Mouse (Mus musculus) frontal cortex, adult 2 months (tissue): ENCODE data around the gene Trpv2. TPM values are rescaled to one million over a fixed set of nuclear protein-coding genes. Genes with fewer than 3 reads are reported as not detected.
"Not testable (repeated sequence)": the region's sequence is repeated elsewhere in the genome, so short reads cannot be mapped to it uniquely, and the experiment has no call there.

Experiments used
- DNase-seq, 2 experiments: peaks; one replicate each; pipeline ENCODE4 v3.0.0; 2022; ENCODE audit warnings: low spot score in 1 of 2; ENCODE audit errors: extremely low spot score in 1 of 2
- polyA plus RNA-seq: library from polyadenylated mRNA; depleted of rRNA; stranded (reverse); fragments of >200 nt; gene quantifications from 2 replicates; pipeline ENCODE4 v1.2.3, GENCODE M21; 2012; rRNA removed

The Trpv2 gene
- polyA plus RNA-seq, 1 experiment, result 16.8 TPM

DNA sequence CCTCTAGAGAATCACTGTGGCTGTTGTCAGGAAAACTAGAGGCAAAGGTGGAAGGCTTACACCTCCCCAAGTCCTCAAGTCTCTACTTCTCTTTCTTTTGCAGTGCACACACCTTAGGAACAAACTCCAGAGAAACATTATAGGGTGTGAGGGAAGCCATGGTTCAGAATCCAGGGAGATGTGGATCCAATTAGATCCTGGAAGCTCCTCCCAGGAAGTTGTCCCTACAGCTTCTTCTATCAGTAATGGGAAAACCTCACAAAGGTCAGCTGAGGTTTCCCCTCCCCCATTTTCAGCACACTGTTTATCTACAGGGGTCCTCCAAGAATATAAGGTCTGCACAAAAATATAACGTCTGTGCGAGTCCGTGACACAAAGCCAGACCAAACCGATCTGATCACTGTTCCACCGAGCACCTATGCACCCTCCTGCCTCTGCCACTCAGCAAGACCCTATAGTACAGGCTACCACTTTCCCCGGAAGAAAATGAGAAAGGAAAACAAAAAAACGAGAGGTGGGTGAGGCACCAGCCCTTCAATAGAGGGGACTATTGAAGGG is 72.8 kb downstream of the Trpv2 start:
- no peak for DNase-seq

DNA sequence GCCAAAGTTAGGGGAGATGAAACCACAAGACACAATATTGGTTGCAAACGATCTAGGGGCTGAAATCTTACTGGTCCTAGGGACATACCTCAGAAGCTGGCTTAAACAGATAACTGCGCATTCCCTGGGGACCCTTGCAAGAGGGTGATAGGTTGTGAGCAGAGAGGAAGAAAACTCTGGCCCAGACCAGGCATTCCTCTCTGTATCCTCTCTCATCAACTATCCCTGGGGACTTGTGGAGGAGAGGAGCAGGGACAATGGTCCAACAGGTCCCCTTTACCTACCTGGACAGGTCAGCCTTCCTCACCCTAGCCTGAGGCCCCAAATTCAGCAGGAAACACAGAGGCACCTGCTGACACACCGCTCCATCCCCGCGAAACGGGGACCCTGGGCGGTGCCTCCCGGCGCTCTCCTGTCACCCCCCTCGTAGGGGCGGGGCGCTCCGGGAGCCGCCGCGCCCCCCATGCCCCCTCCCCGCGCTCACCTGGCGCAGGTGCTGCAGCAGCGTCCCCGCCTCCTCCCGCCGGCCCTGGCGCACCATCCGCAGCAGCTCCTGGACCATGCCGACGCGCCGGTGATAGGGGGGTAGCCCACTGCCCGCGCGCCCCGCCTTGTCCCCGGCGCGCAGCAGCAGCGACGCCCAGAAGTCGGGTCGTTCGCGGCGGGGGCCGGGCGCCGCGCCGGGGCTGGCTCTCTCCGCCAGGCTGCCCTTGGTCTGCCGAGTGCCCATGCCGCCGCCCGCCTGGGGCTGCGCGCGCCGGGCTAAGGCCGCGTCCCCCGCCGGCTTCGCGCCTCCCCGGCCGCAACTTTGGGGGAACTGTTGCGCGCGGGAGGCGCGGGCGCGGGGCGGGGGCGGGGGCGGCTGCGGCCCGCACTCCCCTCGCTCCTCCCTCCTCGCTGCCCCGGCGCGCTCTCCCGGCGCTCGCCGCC is 73.6 kb downstream of the Trpv2 start, which contains the start of gene Lrrc75a:
Gene Lrrc75a, minus strand, starts transcription at position 863 of the 930 bp plus-strand sequence.
- DNase-seq, result no peak

DNA sequence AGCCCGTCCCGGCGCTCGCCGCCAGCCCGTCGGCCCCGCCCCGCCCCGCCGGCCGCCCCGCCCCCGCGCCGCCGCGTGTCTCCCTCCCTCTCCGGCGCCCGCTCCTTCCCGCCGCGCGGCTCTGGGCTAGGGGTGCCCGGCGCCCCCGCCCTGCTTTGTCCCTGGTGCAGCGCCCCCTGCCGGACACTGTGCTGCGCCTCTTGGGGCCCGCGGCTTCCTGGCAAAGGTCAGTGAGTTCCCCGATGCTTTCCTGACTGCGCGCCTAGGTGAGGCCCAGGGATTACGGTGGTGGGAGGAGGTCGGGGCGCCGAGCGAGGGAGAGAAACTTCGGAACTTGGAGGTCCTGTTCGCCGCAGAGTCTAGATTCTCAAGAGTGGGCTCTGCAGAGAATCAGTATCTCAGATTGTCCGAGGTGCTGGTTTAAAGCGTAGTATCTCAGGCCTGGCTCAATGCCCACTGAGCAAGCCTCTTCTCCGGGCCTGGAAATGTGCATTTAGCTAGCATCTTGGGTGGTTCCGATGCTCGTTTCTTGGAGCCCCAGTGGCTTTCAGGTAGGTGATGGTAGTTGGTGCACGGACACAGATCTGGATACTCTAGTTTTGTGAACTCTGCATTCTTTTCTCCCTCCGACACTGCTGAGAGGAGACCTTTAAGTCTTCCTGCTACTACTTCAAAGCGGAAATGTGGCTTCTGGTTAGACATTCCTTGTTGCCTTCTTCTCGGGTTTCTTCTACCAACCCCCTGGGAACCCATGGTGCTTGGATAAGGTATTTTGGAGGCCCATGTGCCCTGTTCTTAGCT is 74.5 kb downstream of the Trpv2 start, which contains the start of gene Mmgt2:
Gene Mmgt2, plus strand, starts transcription at position 74 of the 801 bp plus-strand sequence.
- peak; percentile 55 to 90 for DNase-seq

DNA sequence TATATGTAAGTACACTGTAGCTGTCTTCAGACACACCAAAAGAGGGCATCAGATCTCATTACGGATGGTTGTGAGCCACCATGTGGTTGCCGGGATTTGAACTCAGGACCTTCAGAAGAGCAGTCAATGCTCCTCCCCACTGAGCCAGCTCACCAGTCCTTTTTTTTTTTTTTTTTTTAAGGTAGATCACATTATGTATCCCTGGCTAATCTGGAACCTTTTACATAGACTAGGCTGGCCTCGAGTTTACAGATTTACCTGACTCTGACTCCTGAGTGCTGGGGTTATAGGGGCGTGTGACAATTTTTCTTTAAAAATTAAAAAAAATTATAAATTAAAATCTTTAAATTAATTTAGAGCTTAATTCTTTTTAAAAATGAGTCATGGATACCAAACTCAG is 75.5 kb downstream of the Trpv2 start:
- DNase-seq, result not testable (repeated sequence)

Other genes with a start within 250 kb of the Trpv2 start
- gene Pigl, start 116.0 kb upstream of the Trpv2 start, polyA plus RNA-seq, result 7.9 and 10.0 TPM in 2 replicates
- gene Ncor1, start 115.9 kb upstream of the Trpv2 start, polyA plus RNA-seq, result 128 and 149 TPM in 2 replicates
- 61.0 and 66.1 TPM in 2 replicates for gene Cenpv, start 35.2 kb upstream of the Trpv2 start, polyA plus RNA-seq
- gene Ubb, start 23.3 kb upstream of the Trpv2 start, polyA plus RNA-seq, result 3,321 and 3,429 TPM in 2 replicates
- 19.9 and 23.7 TPM in 2 replicates for gene Lrrc75a, start 74.0 kb downstream of the Trpv2 start, polyA plus RNA-seq
- 44.4 TPM in 2 replicates for gene Mmgt2, start 74.2 kb downstream of the Trpv2 start, polyA plus RNA-seq
- 12.0 and 12.3 TPM in 2 replicates for gene Zfp287, start 157.4 kb downstream of the Trpv2 start, polyA plus RNA-seq
- gene Gm10428, start 178.6 kb downstream of the Trpv2 start, polyA plus RNA-seq, result not detected in 2 replicates
- gene Zfp286, start 215.0 kb downstream of the Trpv2 start, polyA plus RNA-seq, result 16.1 and 20.5 TPM in 2 replicates
- gene Trim16, start 245.7 kb downstream of the Trpv2 start, polyA plus RNA-seq, result 1.8 and 2.2 TPM in 2 replicates